Mouse (Mus musculus): Measurements from ENCODE around the gene Irgc1.

DNA sequence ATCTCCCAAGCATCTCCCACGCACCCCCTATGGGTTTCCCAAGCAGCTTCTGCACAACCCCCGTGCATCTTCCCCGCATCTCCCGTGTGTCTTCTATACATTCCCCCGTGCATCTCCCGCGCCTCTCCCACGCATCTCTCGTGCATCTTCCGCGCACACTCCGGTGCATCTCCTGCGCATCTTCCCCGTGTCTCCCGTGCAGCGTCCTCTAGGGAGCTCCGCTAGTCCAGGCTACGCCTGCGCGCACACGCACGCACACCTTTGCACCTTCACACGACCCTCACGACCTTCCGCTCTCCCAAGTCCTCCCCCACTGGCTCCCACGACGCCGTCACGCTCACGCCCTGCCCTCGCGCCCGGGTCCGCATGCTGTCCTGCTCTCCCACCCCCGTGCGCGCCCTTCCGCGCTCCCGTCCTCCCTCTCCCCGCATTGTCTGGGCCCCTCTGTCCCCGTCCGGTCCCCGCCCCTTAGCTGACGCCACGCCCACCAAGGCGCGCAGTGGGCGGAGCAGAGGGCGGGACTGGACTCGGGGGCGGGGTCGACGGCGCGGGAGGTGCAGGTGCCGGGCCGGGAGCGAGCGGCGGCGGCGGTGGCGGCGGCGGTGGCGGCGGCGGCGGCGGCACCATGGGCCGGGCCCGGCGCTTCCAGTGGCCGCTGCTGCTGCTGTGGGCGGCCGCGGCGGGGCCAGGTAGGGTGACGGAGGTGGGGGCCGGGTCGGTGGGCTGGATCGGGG lies 29.5 kb upstream of the Irgc1 start, which contains the start of gene Cadm4:
- TF ChIP-seq CTCF (IDR thresholded peaks at IDR 0.05; ENCODE audit: low read depth, low read length) (no peak), GATA2 (IDR thresholded peaks at IDR 0.05; ENCODE audit: borderline replicate concordance, low read depth, low read length) (no peak)
